Mouse (Mus musculus): ENCODE measurements around the gene Frs3. TPM values are rescaled to one million over a fixed set of nuclear protein-coding genes. Genes with fewer than 3 reads are reported as not detected.
"Not testable (repeated sequence)": the region's sequence is repeated elsewhere in the genome, so short reads cannot be mapped to it uniquely, and the experiment has no call there.

The Frs3 gene
- 33.3 and 41.9 TPM in 2 replicates for polyA plus RNA-seq (2014; fragmentation: Nextera tagmentation; extraction: Ambion mirVana)

DNA sequence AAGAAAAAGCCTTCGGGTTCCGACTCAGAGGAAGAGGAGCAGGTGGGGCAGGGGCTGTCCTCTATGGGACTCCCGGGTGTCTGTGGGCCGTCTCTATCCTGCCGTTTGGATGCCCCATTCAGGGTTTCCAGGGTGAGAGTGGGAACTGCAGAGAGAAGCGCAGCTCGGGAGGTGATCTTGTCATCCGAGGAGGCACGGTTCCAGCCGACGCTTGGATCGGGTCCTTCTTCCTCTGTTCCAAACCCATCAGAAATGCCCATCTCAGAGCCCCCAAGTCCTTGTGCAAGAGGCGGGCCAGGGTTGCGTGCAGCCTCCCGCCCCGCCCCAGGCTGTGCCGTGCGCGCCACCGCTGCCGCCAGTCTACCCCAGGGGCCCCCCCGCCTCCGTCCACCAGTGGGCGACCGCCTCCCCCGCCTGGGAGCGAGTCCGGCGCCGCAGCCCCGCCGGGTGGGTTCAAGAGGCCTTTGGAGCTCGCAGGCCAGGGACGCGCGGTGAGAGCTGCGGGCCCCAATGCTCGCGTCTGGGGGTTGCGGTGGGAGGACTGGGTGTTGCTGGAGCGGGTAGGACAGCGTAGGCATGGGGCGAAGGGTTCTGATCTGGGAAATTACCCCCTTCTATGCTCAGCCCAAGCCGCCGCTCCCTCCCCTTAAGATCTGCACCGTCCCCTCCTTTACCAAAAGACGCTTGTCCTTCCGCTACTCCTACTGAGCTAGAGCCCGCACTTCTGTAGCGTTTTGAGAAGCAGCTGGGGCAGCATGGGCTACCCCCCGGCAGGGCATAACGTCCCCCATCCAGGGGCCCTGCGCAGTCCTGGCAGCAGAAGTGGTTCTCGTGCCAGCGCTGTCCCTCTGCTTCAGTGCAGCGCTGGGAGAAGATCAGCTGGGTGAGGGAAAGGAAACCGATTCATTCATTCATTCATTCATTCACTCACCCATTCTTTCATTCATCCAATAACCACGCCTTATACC lies at the start of gene Frs3:
TSS of gene Frs3 (plus strand) at position 423 of the 968 bp plus-strand sequence.
- H3K4me3 ChIP-seq (ENCODE audit: low read depth, low read length) = peak within 1 kb of the TSS; percentile 70
- no peaks in the 10 kb centered on the region for H3K9me3 ChIP-seq (ENCODE audit: control insufficient read depth, low read length)
- peak within 1 kb of the TSS; percentile 78 for H3K9ac ChIP-seq (replicated peaks; ENCODE audit: low read depth, low read length)
- H3K4me1 ChIP-seq (ENCODE audit: control insufficient read depth, insufficient read depth, low read length) = peaks cover 8% of the 10 kb centered on the region
- peak; percentile 68 for ATAC-seq (ENCODE audit: low read depth)
- H3K27me3 ChIP-seq (ENCODE audit: control insufficient read depth, insufficient read depth, low read length) = no peaks in the 10 kb centered on the region
- peak within 1 kb of the TSS; percentile 87 for H3K27ac ChIP-seq (ENCODE audit: low read depth, low read length)
- H3K4me2 ChIP-seq (ENCODE audit: low read depth, low read length) = peak within 1 kb of the TSS; percentile 90
- H3K36me3 ChIP-seq (ENCODE audit: control insufficient read depth, insufficient read depth, low read length) = peaks cover 3% of the 10 kb centered on the region; the same call in 1 of the 2 replicates
- 1% methylated on average over 56 of the region's 58 CpGs for WGBS

DNA sequence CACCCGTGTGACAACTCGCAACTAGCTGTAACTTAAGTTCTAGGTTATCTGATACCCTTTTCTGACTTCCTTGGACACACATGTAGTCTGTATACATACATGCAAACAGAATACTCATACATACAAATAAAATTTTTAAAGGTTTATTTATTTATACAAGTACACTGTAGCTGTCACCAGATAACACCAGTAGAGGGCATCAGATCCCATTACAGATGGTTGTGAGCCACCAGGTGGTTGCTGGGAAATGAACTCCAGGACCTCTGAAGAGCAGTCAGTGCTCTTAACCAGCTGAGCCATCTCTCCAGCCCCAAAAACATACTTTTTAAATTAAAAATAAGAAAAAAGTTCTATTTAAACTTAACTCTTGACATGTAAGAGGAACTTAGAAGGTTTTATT lies 45.8 kb upstream of the Frs3 start:
- no peak overlapping the region for H3K27ac ChIP-seq (ENCODE audit: low read depth, low read length)
- ATAC-seq (ENCODE audit: low read depth) = no peak
- H3K4me3 ChIP-seq (ENCODE audit: low read depth, low read length) = no peak overlapping the region
- H3K9me3 ChIP-seq (ENCODE audit: control insufficient read depth, low read length) = no peaks in the 10 kb centered on the region
- H3K4me2 ChIP-seq (ENCODE audit: low read depth, low read length) = no peak overlapping the region
- H3K9ac ChIP-seq (replicated peaks; ENCODE audit: low read depth, low read length) = no peak overlapping the region
- WGBS = 90% methylated on average over 2 of the region's 2 CpGs
- H3K27me3 ChIP-seq (ENCODE audit: control insufficient read depth, insufficient read depth, low read length) = no peaks in the 10 kb centered on the region
- no peaks in the 10 kb centered on the region for H3K36me3 ChIP-seq (ENCODE audit: control insufficient read depth, insufficient read depth, low read length)
- H3K4me1 ChIP-seq (ENCODE audit: control insufficient read depth, insufficient read depth, low read length) = no peaks in the 10 kb centered on the region

- Histone ChIP-seq H3K9me3 (ENCODE audit: control insufficient read depth, low read length) (no peaks in the 10 kb centered on the region), H3K4me1 (ENCODE audit: control insufficient read depth, insufficient read depth, low read length) (no peaks in the 10 kb centered on the region), H3K27ac (ENCODE audit: low read depth, low read length) (no peak overlapping the region), H3K9ac (replicated peaks; ENCODE audit: low read depth, low read length) (no peak overlapping the region), H3K4me2 (ENCODE audit: low read depth, low read length) (no peak overlapping the region), H3K27me3 (ENCODE audit: control insufficient read depth, insufficient read depth, low read length) (no peaks in the 10 kb centered on the region), H3K36me3 (ENCODE audit: control insufficient read depth, insufficient read depth, low read length) (no peaks in the 10 kb centered on the region), H3K4me3 (ENCODE audit: low read depth, low read length) (no peak overlapping the region)
- WGBS = 83% methylated on average over 1 of the region's 1 CpGs
- ATAC-seq (ENCODE audit: low read depth) = no peak
Observed at GRCm38 (mm10) chr17:47646683-47647082, 42.1 kb upstream of the Frs3 start.

DNA sequence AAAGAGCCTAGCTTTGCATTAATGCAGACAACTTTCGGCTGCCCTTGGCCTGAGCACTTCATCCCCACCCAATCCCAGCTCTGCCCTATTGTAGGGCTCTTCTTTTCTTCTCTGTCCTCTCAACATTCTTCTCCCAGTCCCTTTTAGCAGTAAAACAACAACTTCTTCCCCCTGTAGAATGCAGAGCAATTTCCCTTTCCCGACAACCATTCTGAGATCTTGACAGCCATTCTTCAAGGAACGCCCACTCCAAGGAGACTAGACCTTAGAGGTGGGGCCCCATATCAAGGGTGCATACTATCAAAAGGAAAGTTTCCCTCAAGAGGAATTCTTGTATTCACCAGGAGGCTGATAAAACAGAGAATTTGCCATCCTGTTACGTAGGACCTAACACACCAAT lies 39.9 kb upstream of the Frs3 start:
- 22% methylated on average over 4 of the region's 4 CpGs for WGBS
- ATAC-seq (ENCODE audit: low read depth) = no peak
- no peak overlapping the region for H3K4me3 ChIP-seq (ENCODE audit: low read depth, low read length)
- H3K9ac ChIP-seq (replicated peaks; ENCODE audit: low read depth, low read length) = no peak overlapping the region
- no peak overlapping the region for H3K4me2 ChIP-seq (ENCODE audit: low read depth, low read length)
- H3K27me3 ChIP-seq (ENCODE audit: control insufficient read depth, insufficient read depth, low read length) = no peaks in the 10 kb centered on the region
- H3K27ac ChIP-seq (ENCODE audit: low read depth, low read length) = no peak overlapping the region
- H3K9me3 ChIP-seq (ENCODE audit: control insufficient read depth, low read length) = no peaks in the 10 kb centered on the region
- H3K36me3 ChIP-seq (ENCODE audit: control insufficient read depth, insufficient read depth, low read length) = no peaks in the 10 kb centered on the region
- no peaks in the 10 kb centered on the region for H3K4me1 ChIP-seq (ENCODE audit: control insufficient read depth, insufficient read depth, low read length)

GRCm38 (mm10) chr17:47651953-47652352 lies 36.9 kb upstream of the Frs3 start:
- H3K27ac ChIP-seq (ENCODE audit: low read depth, low read length) = no peak overlapping the region

GRCm38 (mm10) chr17:47654346-47654745 lies 34.5 kb upstream of the Frs3 start:
- 97% methylated on average over 8 of the region's 8 CpGs for WGBS
- H3K4me1 ChIP-seq (ENCODE audit: control insufficient read depth, insufficient read depth, low read length); H3K27ac ChIP-seq (ENCODE audit: low read depth, low read length); H3K9ac ChIP-seq (replicated peaks; ENCODE audit: low read depth, low read length); H3K4me2 ChIP-seq (ENCODE audit: low read depth, low read length); H3K27me3 ChIP-seq (ENCODE audit: control insufficient read depth, insufficient read depth, low read length); H3K9me3 ChIP-seq (ENCODE audit: control insufficient read depth, low read length); ATAC-seq (ENCODE audit: low read depth); H3K36me3 ChIP-seq (ENCODE audit: control insufficient read depth, insufficient read depth, low read length); H3K4me3 ChIP-seq (ENCODE audit: low read depth, low read length): not testable (repeated sequence)

More at GRCm38 (mm10) chr17:47651953-47652352, 36.9 kb upstream of the Frs3 start:
- WGBS = 71% methylated on average over 2 of the region's 2 CpGs
- H3K36me3 ChIP-seq (ENCODE audit: control insufficient read depth, insufficient read depth, low read length) = no peaks in the 10 kb centered on the region
- H3K9ac ChIP-seq (replicated peaks; ENCODE audit: low read depth, low read length) = no peak overlapping the region
- H3K4me3 ChIP-seq (ENCODE audit: low read depth, low read length) = no peak overlapping the region
- H3K9me3 ChIP-seq (ENCODE audit: control insufficient read depth, low read length) = no peaks in the 10 kb centered on the region
- no peaks in the 10 kb centered on the region for H3K27me3 ChIP-seq (ENCODE audit: control insufficient read depth, insufficient read depth, low read length)
- H3K4me2 ChIP-seq (ENCODE audit: low read depth, low read length) = no peak overlapping the region
- no peaks in the 10 kb centered on the region for H3K4me1 ChIP-seq (ENCODE audit: control insufficient read depth, insufficient read depth, low read length)
- no peak for ATAC-seq (ENCODE audit: low read depth)

DNA sequence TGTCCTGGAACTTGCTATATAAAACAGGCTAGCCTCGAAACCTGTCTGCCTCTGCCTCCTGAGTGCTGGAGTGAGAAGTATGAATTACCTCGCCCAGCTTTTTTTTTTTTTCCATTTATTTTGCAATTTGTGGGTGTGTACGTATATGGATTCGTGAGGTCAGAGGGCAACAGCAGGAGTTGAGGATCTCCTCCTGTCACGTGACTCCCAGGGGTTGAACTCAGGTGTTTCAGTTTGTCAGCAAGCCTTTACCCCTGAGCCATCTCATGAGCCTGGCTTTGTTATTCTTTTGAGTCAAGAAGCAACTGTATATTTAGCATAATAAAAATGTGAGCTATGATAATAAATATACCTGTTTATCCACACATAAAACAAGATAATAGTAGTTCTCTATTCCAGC lies 33.1 kb upstream of the Frs3 start:
- WGBS = 85% methylated on average over 5 of the region's 5 CpGs
- ATAC-seq (ENCODE audit: low read depth) = no peak

GRCm38 (mm10) chr17:47657901-47658300 lies 30.9 kb upstream of the Frs3 start:
- Histone ChIP-seq H3K9ac (replicated peaks; ENCODE audit: low read depth, low read length) (no peak overlapping the region), H3K27me3 (ENCODE audit: control insufficient read depth, insufficient read depth, low read length) (no peaks in the 10 kb centered on the region), H3K36me3 (ENCODE audit: control insufficient read depth, insufficient read depth, low read length) (no peaks in the 10 kb centered on the region), H3K4me1 (ENCODE audit: control insufficient read depth, insufficient read depth, low read length) (no peaks in the 10 kb centered on the region), H3K9me3 (ENCODE audit: control insufficient read depth, low read length) (no peaks in the 10 kb centered on the region), H3K27ac (ENCODE audit: low read depth, low read length) (no peak overlapping the region), H3K4me3 (ENCODE audit: low read depth, low read length) (no peak overlapping the region), H3K4me2 (ENCODE audit: low read depth, low read length) (no peak overlapping the region)
- WGBS = 83% methylated on average over 4 of the region's 4 CpGs
- ATAC-seq (ENCODE audit: low read depth) = no peak

More for the DNA sequence above, 33.1 kb upstream of the Frs3 start:
- H3K4me1 ChIP-seq (ENCODE audit: control insufficient read depth, insufficient read depth, low read length) = no peaks in the 10 kb centered on the region
- H3K9ac ChIP-seq (replicated peaks; ENCODE audit: low read depth, low read length) = no peak overlapping the region
- no peak overlapping the region for H3K4me2 ChIP-seq (ENCODE audit: low read depth, low read length)
- H3K36me3 ChIP-seq (ENCODE audit: control insufficient read depth, insufficient read depth, low read length) = no peaks in the 10 kb centered on the region
- no peaks in the 10 kb centered on the region for H3K27me3 ChIP-seq (ENCODE audit: control insufficient read depth, insufficient read depth, low read length)
- H3K4me3 ChIP-seq (ENCODE audit: low read depth, low read length) = no peak overlapping the region
- no peaks in the 10 kb centered on the region for H3K9me3 ChIP-seq (ENCODE audit: control insufficient read depth, low read length)
- no peak overlapping the region for H3K27ac ChIP-seq (ENCODE audit: low read depth, low read length)

- Histone ChIP-seq H3K4me2 (ENCODE audit: low read depth, low read length) (no peak overlapping the region), H3K9ac (replicated peaks; ENCODE audit: low read depth, low read length) (no peak overlapping the region), H3K27ac (ENCODE audit: low read depth, low read length) (no peak overlapping the region), H3K9me3 (ENCODE audit: control insufficient read depth, low read length) (no peaks in the 10 kb centered on the region), H3K27me3 (ENCODE audit: control insufficient read depth, insufficient read depth, low read length) (no peaks in the 10 kb centered on the region), H3K4me1 (ENCODE audit: control insufficient read depth, insufficient read depth, low read length) (no peaks in the 10 kb centered on the region), H3K36me3 (ENCODE audit: control insufficient read depth, insufficient read depth, low read length) (no peaks in the 10 kb centered on the region), H3K4me3 (ENCODE audit: low read depth, low read length) (no peak overlapping the region)
- no peak for ATAC-seq (ENCODE audit: low read depth)
- WGBS = 82% methylated on average over 3 of the region's 3 CpGs
Observed at GRCm38 (mm10) chr17:47658741-47659243, 30.0 kb upstream of the Frs3 start.

Measured in neural tube, embryonic 14.5 days (tissue).